Mouse (Mus musculus) urinary bladder, postnatal 4 days (tissue): ENCODE results near the gene Gm10553.
A peak's percentile ranks its signal among the peaks of the same experiment; 100 is the strongest.
"Not testable (repeated sequence)": the region's sequence is repeated elsewhere in the genome, so short reads cannot be mapped to it uniquely, and the experiment has no call there.

Source experiments
- DNase-seq, 2 experiments: peaks; one replicate each; pipeline ENCODE4 v3.0.0; 2021 to 2022; ENCODE audit warnings: low spot score in 2 of 2

The Gm10553 gene

GRCm38 (mm10) chr1:85099864-85100263 lies at the start of gene Gm10553:
Gene Gm10553, plus strand, starts transcription at chr1:85100164.
- not testable (repeated sequence) for DNase-seq

- DNase-seq: not testable (repeated sequence)
These were observed 28.3 kb upstream of the Gm10553 start for GRCm38 (mm10) chr1:85071690-85072089.

- DNase-seq: not testable (repeated sequence)
These were observed 26.9 kb upstream of the Gm10553 start for GRCm38 (mm10) chr1:85073099-85073498.

GRCm38 (mm10) chr1:85084803-85085202 lies 15.2 kb upstream of the Gm10553 start:
- not testable (repeated sequence) for DNase-seq

GRCm38 (mm10) chr1:85086211-85086610 lies 13.8 kb upstream of the Gm10553 start:
- DNase-seq: not testable (repeated sequence)

GRCm38 (mm10) chr1:85092169-85092568 lies 7.8 kb upstream of the Gm10553 start:
- DNase-seq: not testable (repeated sequence)

GRCm38 (mm10) chr1:85093011-85093572 lies 6.9 kb upstream of the Gm10553 start:
- DNase-seq: not testable (repeated sequence)

GRCm38 (mm10) chr1:85099081-85099480 lies 883 bp upstream of the Gm10553 start:
- not testable (repeated sequence) for DNase-seq

GRCm38 (mm10) chr1:85101754-85102153 lies 1.8 kb downstream of the Gm10553 start:
- DNase-seq: not testable (repeated sequence)

- DNase-seq: not testable (repeated sequence)
These were observed 5.4 kb downstream of the Gm10553 start for GRCm38 (mm10) chr1:85105336-85105735.

- DNase-seq: peak in 1 of 2 experiments; percentile 60
These were observed 6.0 kb downstream of the Gm10553 start for GRCm38 (mm10) chr1:85106013-85106412.

- not testable (repeated sequence) for DNase-seq
These were observed 9.8 kb downstream of the Gm10553 start, which contains the start of gene A530032D15Rik for GRCm38 (mm10) chr1:85109753-85110152. Gene A530032D15Rik, minus strand, starts transcription at chr1:85109853.

GRCm38 (mm10) chr1:85110876-85111275 lies 10.9 kb downstream of the Gm10553 start:
- DNase-seq: peak in 1 of 2 experiments; percentile 68

- DNase-seq: peak in 1 of 2 experiments; percentile 80
These were observed 11.6 kb downstream of the Gm10553 start for GRCm38 (mm10) chr1:85111572-85111971.

- not testable (repeated sequence) for DNase-seq
These were observed 12.3 kb downstream of the Gm10553 start for GRCm38 (mm10) chr1:85112266-85112665.

GRCm38 (mm10) chr1:85112889-85113288 lies 12.9 kb downstream of the Gm10553 start:
- DNase-seq: peak in 1 of 2 experiments; percentile 63

GRCm38 (mm10) chr1:85114078-85114477 lies 14.1 kb downstream of the Gm10553 start:
- peak in 1 of 2 experiments; percentile 62 for DNase-seq

GRCm38 (mm10) chr1:85114666-85115402 lies 14.9 kb downstream of the Gm10553 start:
- DNase-seq: not testable (repeated sequence)

- DNase-seq: not testable (repeated sequence)
These were observed 17.6 kb downstream of the Gm10553 start for GRCm38 (mm10) chr1:85117537-85117936.

- not testable (repeated sequence) for DNase-seq
These were observed 18.4 kb downstream of the Gm10553 start for GRCm38 (mm10) chr1:85118341-85118740.

GRCm38 (mm10) chr1:85121841-85122240 lies 21.9 kb downstream of the Gm10553 start:
- DNase-seq: not testable (repeated sequence)

GRCm38 (mm10) chr1:85133671-85134070 lies 33.7 kb downstream of the Gm10553 start:
- peak in 1 of 2 experiments; percentile 16 for DNase-seq
